Mouse (Mus musculus) heart, postnatal 36 days (tissue): ENCODE measurements around the gene Gm525. TPM values are rescaled to one million over a fixed set of nuclear protein-coding genes. Genes with fewer than 3 reads are reported as not detected.

Experiments used
- total RNA-seq, 2 experiments: library from RNA; stranded (reverse); gene quantifications; 2 replicates each; pipeline ENCODE4 v1.2.3; 2021

The Gm525 gene
- total RNA-seq, 2 experiments from 2014 or later: not detected

Other genes starting within 250 kb of the Gm525 start
- 100 to 1,000 TPM; 117 to 139 TPM for gene Akap1, start 209.3 kb upstream of the Gm525 start, total RNA-seq
- 10 to 100 TPM; 19.2 to 21.7 TPM for gene Scpep1, start 118.4 kb upstream of the Gm525 start, total RNA-seq
- gene Elobl, start 106.9 kb upstream of the Gm525 start, total RNA-seq: not detected
- 1 to 10 TPM; 4.9 TPM for gene Coil, start 103.6 kb upstream of the Gm525 start, total RNA-seq
- 10 to 100 TPM; 23.1 to 27.3 TPM for gene Trim25, start 74.5 kb upstream of the Gm525 start, total RNA-seq
- 10 to 100 TPM in 1 of 2 experiments, 1 to 10 TPM in 1; 10.0 to 14.3 TPM for gene Dgke, start 7.0 kb upstream of the Gm525 start, total RNA-seq
- under 1 TPM; 0.22 to 0.60 TPM for gene Nog, start 228.5 kb downstream of the Gm525 start, total RNA-seq